Mouse (Mus musculus): ENCODE results near the gene Grik4.

DNA sequence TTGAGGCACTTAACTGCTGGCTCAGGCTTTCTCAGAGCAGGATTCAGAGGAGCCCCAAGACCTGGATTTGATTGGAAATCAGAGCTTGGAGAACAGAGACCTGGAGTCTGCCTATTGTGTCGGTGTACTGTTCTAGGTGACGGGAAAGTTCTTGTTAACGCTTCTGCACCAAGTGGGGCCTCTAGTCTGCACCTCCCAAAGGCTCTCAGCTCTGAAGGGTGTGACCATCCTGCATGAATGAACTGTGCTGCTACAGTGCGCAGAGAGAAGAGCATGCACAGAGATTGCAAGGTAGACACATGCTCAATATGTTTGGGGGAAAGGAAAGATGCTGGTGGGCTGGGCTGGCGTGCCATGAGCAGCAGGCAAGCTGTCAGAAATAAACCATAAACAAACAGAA lies 144.6 kb downstream of the Grik4 start:
- no peak for TF ChIP-seq CTCF (IDR thresholded peaks at IDR 0.05; ENCODE audit: borderline replicate concordance, extremely low read depth, insufficient read depth, insufficient read length)
- TF ChIP-seq POLR2A (IDR thresholded peaks at IDR 0.05; ENCODE audit: borderline replicate concordance, extremely low read depth, insufficient read depth, insufficient read length, poor library complexity, severe bottlenecking): no peak

All from brain, embryonic 14.5 days (tissue).